Mouse (Mus musculus): Measurements from ENCODE around the gene Nipbl. TPM values are rescaled to one million over a fixed set of nuclear protein-coding genes. Genes with fewer than 3 reads are reported as not detected.

The Nipbl gene
- polyA plus RNA-seq, 1 experiment from 2014 or later, result 22.3 TPM

DNA sequence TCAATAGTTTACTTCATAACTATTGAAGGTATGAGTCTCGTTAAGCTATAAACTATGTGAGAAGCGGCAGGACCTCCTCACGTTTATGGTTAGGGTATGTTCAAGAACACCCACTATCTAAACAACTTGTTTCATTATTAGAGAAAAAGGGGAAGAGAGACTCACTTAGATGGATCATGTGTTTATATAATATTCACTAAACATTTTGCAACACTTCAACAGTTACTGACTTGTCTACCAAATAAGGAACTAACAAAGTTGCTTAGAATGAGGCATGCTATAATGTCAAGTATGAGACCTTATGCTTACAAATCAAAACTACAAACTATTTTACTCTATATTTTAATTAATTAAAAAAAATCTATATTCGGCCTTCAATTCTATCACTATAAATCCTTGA lies 103.7 kb downstream of the Nipbl start:
- no peak overlapping the region for H3K9ac ChIP-seq
- no peak overlapping the region for H3K4me2 ChIP-seq
- H3K27me3 ChIP-seq, result no peaks in the 10 kb centered on the region
- WGBS, result 91% methylated on average over 4 of the region's 4 CpGs
- H3K4me1 ChIP-seq, result no peaks in the 10 kb centered on the region
- H3K27ac ChIP-seq, result no peak overlapping the region
- peaks cover 41% of the 10 kb centered on the region for H3K36me3 ChIP-seq
- no peaks in the 10 kb centered on the region for H3K9me3 ChIP-seq
- no peak for ATAC-seq (ENCODE audit: insufficient number of reproducible peaks, insufficient read depth, low FRiP score, low TSS enrichment, low read depth)
- no peak overlapping the region for H3K4me3 ChIP-seq

DNA sequence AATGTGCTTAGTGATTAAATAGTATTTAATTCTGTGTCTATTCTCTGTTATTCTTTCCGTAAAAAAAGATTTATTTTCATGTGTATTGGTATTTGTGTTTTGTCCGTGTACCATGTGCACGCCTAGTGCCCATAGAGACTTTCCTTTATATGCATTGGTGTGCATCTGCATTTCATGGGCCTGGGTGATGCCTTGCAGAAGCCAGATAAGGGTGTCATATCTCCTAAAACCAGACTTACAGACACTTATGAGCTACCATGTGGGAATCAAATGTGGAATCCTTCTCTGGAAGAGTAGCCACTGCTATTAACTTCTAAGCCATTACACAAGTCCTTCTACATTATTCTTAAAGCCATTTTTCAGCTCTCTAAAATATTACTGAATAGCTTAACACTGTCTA lies 112.7 kb downstream of the Nipbl start:
- Histone ChIP-seq H3K9me3 (no peaks in the 10 kb centered on the region), H3K27me3 (no peaks in the 10 kb centered on the region), H3K4me1 (no peaks in the 10 kb centered on the region), H3K9ac (no peak overlapping the region), H3K4me3 (no peak overlapping the region), H3K36me3 (peaks cover 55% of the 10 kb centered on the region), H3K27ac (no peak overlapping the region), H3K4me2 (no peak overlapping the region)
- 93% methylated on average over 3 of the region's 3 CpGs for WGBS
- ATAC-seq (ENCODE audit: insufficient number of reproducible peaks, insufficient read depth, low FRiP score, low TSS enrichment, low read depth), result no peak

DNA sequence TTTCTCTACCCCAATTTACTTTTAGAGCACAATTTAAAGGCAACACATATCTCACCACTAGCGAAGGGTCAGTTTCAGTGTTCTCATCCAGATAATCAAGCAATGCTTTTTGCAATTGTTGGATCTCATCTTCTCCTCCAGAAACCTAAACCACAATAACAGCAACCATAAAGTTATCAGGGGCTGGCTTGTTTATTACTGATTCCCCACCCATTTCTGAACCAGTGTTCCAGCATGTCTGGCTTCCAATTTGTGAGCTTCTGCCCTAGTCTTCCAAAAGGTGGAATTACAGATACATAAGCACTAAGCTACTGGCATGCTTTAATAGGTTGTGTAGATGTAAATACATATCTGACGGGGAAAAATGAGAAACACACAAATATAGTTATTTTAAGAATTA lies 118.6 kb downstream of the Nipbl start:
- H3K9ac ChIP-seq, result no peak overlapping the region
- 96% methylated on average over 2 of the region's 2 CpGs for WGBS
- H3K4me2 ChIP-seq, result no peak overlapping the region
- no peaks in the 10 kb centered on the region for H3K27me3 ChIP-seq
- no peak overlapping the region for H3K4me3 ChIP-seq
- no peaks in the 10 kb centered on the region for H3K4me1 ChIP-seq
- H3K9me3 ChIP-seq, result no peaks in the 10 kb centered on the region
- no peak for ATAC-seq (ENCODE audit: insufficient number of reproducible peaks, insufficient read depth, low FRiP score, low TSS enrichment, low read depth)
- H3K36me3 ChIP-seq, result peaks cover 58% of the 10 kb centered on the region
- H3K27ac ChIP-seq, result no peak overlapping the region

DNA sequence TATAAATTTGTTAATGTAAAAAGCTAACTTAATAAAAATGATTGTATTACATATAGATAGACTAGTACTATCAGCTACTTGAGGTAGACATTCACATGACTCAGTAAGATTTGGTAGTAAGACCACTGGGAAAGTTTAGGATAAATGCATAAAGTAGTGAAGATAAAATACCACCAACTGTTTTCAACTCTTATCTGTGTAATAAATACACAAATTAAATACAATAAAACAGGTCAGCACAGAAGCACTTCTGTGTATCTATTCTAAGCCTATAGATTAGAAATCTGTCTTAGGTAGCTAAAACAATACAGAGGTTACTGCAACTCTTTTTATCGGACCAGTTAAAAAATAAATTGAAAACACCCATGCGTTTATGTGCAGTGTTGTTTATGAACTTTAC lies 119.4 kb downstream of the Nipbl start:
- H3K27me3 ChIP-seq, result no peaks in the 10 kb centered on the region
- H3K9me3 ChIP-seq, result no peaks in the 10 kb centered on the region
- WGBS, result 91% methylated on average over 2 of the region's 2 CpGs
- H3K4me2 ChIP-seq, result no peak overlapping the region
- H3K36me3 ChIP-seq, result peaks cover 62% of the 10 kb centered on the region
- ATAC-seq (ENCODE audit: insufficient number of reproducible peaks, insufficient read depth, low FRiP score, low TSS enrichment, low read depth), result no peak
- H3K4me3 ChIP-seq, result no peak overlapping the region
- H3K9ac ChIP-seq, result no peak overlapping the region
- H3K4me1 ChIP-seq, result no peaks in the 10 kb centered on the region
- H3K27ac ChIP-seq, result no peak overlapping the region

DNA sequence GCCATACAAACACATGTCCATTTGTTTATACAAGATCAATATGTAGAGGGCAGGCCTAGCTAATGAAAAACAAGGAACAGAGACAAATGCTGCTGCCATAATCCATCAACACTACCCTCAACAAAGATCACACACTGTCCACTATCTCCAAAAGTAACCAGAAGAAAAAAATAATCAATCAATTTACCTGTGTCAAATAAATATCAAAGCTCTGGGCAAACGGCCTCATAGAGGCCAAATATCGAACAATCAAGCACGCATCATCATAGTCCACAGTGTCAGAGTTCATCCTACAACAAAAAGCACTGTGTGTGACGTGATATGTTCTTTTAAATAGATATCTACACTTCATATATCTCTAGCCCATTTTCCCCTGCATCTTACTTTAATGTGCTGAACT lies 120.2 kb downstream of the Nipbl start:
- ATAC-seq (ENCODE audit: insufficient number of reproducible peaks, insufficient read depth, low FRiP score, low TSS enrichment, low read depth), result no peak
- Histone ChIP-seq H3K4me1 (no peaks in the 10 kb centered on the region), H3K9me3 (no peaks in the 10 kb centered on the region), H3K4me2 (no peak overlapping the region), H3K9ac (no peak overlapping the region), H3K4me3 (no peak overlapping the region), H3K27me3 (no peaks in the 10 kb centered on the region), H3K27ac (no peak overlapping the region), H3K36me3 (peaks cover 61% of the 10 kb centered on the region)
- 96% methylated on average over 4 of the region's 4 CpGs for WGBS

DNA sequence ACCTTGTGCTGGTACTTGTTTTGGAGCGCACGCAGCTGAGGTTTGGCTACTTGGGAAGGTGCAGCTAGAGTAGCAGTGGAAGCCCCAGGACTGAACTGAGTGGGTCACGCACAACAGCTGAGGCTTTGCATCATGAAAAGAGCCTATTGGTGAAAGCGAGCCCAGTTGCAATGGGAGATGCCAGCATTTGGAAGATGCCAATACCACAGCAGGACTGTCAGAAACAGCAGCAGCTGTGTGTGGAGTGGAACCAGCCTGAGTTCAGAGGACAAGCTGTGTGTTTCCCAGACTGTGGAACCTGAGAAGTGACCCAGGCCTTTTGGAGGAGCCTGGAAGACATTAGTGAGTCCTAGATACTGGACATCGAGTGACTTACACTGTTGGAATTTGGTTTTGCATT lies 122.8 kb downstream of the Nipbl start:
- Histone ChIP-seq H3K9me3 (no peaks in the 10 kb centered on the region), H3K27ac (no peak overlapping the region), H3K27me3 (no peaks in the 10 kb centered on the region), H3K36me3 (peaks cover 62% of the 10 kb centered on the region), H3K4me2 (no peak overlapping the region), H3K9ac (no peak overlapping the region), H3K4me3 (no peak overlapping the region), H3K4me1 (no peaks in the 10 kb centered on the region)
- 86% methylated on average over 5 of the region's 5 CpGs for WGBS
- no peak for ATAC-seq (ENCODE audit: insufficient number of reproducible peaks, insufficient read depth, low FRiP score, low TSS enrichment, low read depth)

DNA sequence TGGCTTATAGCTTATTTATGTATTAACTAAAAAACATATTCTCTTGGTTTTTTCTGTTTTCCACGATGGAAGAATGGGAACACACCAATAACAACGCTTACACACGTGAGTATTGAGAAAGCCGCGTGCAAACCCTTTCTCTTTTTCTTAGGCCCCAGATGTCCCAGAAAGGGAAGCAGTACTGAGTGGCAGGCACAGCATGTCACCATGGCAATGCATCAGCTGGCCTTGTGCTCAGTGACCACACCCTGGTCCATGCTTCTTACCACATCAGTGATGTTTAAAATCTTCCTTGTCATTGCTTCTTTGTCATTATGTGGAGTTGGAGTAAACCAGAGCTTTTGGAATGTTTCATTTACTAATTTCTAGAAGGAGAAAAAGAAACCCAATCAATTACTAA lies 125.1 kb downstream of the Nipbl start:
- Histone ChIP-seq H3K4me3 (no peak overlapping the region), H3K9me3 (no peaks in the 10 kb centered on the region), H3K4me2 (no peak overlapping the region), H3K9ac (no peak overlapping the region), H3K27me3 (no peaks in the 10 kb centered on the region), H3K36me3 (peaks cover 52% of the 10 kb centered on the region), H3K4me1 (no peaks in the 10 kb centered on the region), H3K27ac (no peak overlapping the region)
- no peak for ATAC-seq (ENCODE audit: insufficient number of reproducible peaks, insufficient read depth, low FRiP score, low TSS enrichment, low read depth)
- WGBS, result 95% methylated on average over 5 of the region's 5 CpGs

DNA sequence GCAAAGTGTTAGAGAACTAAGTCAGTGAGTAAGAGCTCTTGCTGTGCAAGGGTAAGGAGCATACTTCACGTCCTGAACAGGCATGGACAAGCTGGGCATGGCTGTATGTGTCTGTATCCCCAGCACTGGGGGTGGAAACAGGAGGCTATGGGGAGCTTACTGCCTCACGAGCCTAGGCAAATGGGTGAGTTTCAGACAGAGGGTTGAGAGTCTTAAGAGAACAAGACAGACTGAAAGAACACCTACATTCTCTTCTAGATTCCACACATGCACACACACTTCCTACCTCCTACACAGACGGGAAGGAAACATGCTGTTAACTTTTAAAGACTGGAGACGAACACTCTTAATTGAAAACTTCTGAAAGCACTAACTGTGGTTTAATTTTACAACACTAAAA lies 126.9 kb downstream of the Nipbl start:
- Histone ChIP-seq H3K4me1 (no peaks in the 10 kb centered on the region), H3K9ac (no peak overlapping the region), H3K4me3 (no peak overlapping the region), H3K27me3 (no peaks in the 10 kb centered on the region), H3K9me3 (no peaks in the 10 kb centered on the region), H3K27ac (no peak overlapping the region), H3K4me2 (no peak overlapping the region), H3K36me3 (peaks cover 52% of the 10 kb centered on the region)
- ATAC-seq (ENCODE audit: insufficient number of reproducible peaks, insufficient read depth, low FRiP score, low TSS enrichment, low read depth), result no peak
- WGBS, result 68% methylated on average over 4 of the region's 4 CpGs

DNA sequence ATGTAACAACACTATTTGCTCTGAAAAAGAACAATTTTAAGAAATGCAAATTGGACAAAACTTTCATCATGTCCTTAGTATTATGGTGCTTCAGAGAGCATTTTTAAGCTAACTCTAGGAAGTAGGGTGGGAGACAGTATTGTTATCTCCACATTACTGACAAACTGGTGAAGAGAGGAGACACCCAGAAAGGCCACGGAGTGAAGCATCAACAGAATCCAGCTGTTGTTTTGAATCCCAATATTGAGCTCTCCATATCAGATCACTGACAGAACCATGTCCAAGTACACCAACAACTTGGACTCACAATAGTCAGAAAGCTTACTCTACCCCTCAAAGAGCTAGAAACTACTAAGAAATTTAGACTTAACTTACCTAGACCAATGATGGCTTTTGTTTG lies 138.8 kb downstream of the Nipbl start:
- no peaks in the 10 kb centered on the region for H3K27me3 ChIP-seq
- H3K4me2 ChIP-seq, result no peak overlapping the region
- 93% methylated on average over 1 of the region's 1 CpGs for whole genome bisulfite sequencing
- peaks cover 61% of the 10 kb centered on the region for H3K36me3 ChIP-seq
- H3K9me3 ChIP-seq, result no peaks in the 10 kb centered on the region
- no peak overlapping the region for H3K27ac ChIP-seq
- H3K4me3 ChIP-seq, result no peak overlapping the region
- ATAC-seq (ENCODE audit: insufficient number of reproducible peaks, insufficient read depth, low FRiP score, low TSS enrichment, low read depth), result no peak
- no peak overlapping the region for H3K9ac ChIP-seq
- no peaks in the 10 kb centered on the region for H3K4me1 ChIP-seq

DNA sequence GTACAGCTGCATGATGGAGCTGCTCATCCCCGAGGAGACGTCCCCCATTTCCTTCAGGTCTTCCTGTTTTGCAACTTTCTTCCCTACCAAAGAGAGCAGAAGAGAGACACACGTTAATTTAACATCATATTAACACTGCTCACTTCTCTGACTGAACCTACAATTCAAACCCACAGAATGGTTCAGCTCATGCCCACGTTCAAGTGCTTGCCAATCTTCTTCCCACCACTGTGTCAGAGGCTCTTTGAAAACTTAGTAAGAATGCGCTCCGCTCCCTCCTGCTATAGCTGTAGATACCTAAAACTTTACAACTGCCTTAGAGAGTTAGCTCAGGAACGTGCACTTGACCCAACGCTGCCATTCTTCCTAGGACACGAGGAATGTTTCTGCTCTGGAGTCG lies 141.3 kb downstream of the Nipbl start:
- Histone ChIP-seq H3K4me3 (no peak overlapping the region), H3K4me2 (no peak overlapping the region), H3K4me1 (no peaks in the 10 kb centered on the region), H3K27ac (no peak overlapping the region), H3K27me3 (no peaks in the 10 kb centered on the region), H3K36me3 (peaks cover 80% of the 10 kb centered on the region), H3K9ac (no peak overlapping the region), H3K9me3 (no peaks in the 10 kb centered on the region)
- ATAC-seq (ENCODE audit: insufficient number of reproducible peaks, insufficient read depth, low FRiP score, low TSS enrichment, low read depth), result no peak
- WGBS, result 92% methylated on average over 10 of the region's 10 CpGs

DNA sequence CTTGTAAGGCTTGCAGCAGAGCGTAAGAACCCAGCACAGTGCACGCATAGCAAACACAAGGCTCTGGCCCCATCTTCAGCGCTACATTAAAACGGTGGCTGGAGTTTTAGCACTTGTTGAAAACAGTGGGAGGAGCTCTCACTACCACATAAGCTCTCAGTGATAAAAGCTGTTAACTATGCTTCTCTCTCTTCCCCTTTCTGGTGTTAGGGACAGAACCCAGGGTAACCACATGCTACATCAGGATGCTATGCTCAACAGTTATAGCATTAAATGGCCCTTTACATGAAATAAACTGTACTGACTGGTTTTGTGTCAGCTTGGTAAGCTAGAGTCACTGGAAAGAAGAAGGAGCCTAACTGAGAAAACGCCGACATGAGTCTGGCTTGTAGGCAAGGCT lies 150.1 kb downstream of the Nipbl start:
- no peak overlapping the region for H3K27ac ChIP-seq
- H3K4me2 ChIP-seq, result no peak overlapping the region
- H3K9me3 ChIP-seq, result no peaks in the 10 kb centered on the region
- H3K4me3 ChIP-seq, result no peak overlapping the region
- H3K9ac ChIP-seq, result no peak overlapping the region
- ATAC-seq (ENCODE audit: insufficient number of reproducible peaks, insufficient read depth, low FRiP score, low TSS enrichment, low read depth), result no peak
- H3K27me3 ChIP-seq, result no peaks in the 10 kb centered on the region
- H3K36me3 ChIP-seq, result peaks cover 82% of the 10 kb centered on the region
- H3K4me1 ChIP-seq, result no peaks in the 10 kb centered on the region
- 94% methylated on average over 6 of the region's 6 CpGs for WGBS

DNA sequence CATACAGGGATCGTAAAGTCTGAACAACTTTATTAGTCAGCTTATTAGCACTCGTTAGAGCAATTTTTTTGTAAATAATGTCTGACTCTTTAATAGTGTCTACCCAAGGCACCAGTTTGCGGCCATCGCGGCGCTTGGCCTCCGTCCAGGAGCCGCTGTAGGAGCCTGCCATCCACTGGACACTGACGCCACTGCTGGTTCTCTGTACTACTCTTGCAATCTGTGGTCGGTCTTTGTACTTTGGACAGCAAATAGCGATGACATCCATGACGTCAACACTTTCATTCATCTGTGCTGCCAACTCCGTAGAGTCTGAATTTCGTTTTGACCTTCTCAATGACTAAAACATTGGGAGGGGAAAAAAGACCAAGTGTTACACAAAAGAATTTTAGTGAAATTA lies 153.0 kb downstream of the Nipbl start:
- H3K4me2 ChIP-seq, result no peak overlapping the region
- ATAC-seq (ENCODE audit: insufficient number of reproducible peaks, insufficient read depth, low FRiP score, low TSS enrichment, low read depth), result no peak

DNA sequence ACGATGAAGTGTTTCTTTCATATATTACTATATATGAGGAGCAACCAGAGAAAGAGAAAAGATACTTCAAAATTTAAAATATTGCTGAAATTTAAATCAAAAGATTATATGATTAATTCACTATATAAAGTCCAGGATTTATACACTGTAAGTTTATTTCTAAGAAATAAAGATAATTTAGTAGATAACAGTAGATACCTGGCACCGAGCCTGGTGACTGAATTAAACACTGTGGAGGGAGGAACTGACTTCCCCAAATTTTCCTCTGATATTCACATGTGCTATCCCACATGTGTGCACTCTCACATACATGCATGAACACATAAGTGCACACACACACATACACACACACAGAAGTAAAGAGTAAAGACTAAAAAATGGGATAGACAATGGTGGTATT lies 162.1 kb downstream of the Nipbl start:
- Histone ChIP-seq H3K9me3 (no peaks in the 10 kb centered on the region), H3K27me3 (no peaks in the 10 kb centered on the region), H3K27ac (no peak overlapping the region), H3K4me2 (no peak overlapping the region), H3K4me1 (no peaks in the 10 kb centered on the region), H3K36me3 (no peaks in the 10 kb centered on the region), H3K9ac (no peak overlapping the region), H3K4me3 (no peak overlapping the region)
- ATAC-seq (ENCODE audit: insufficient number of reproducible peaks, insufficient read depth, low FRiP score, low TSS enrichment, low read depth), result no peak
- 89% methylated on average over 2 of the region's 2 CpGs for WGBS

More for the DNA sequence above, 153.0 kb downstream of the Nipbl start:
- no peak overlapping the region for H3K4me3 ChIP-seq
- no peak overlapping the region for H3K9ac ChIP-seq
- H3K9me3 ChIP-seq, result no peaks in the 10 kb centered on the region
- H3K36me3 ChIP-seq, result peaks cover 57% of the 10 kb centered on the region
- no peak overlapping the region for H3K27ac ChIP-seq
- no peaks in the 10 kb centered on the region for H3K4me1 ChIP-seq
- 92% methylated on average over 14 of the region's 14 CpGs for WGBS
- H3K27me3 ChIP-seq, result no peaks in the 10 kb centered on the region
